Mouse (Mus musculus) CH12.LX (cell line): ENCODE measurements at regions not wholly inside any gene's neighbourhood (a gene's known extent, or its start where the extent isn't known, plus 50 kb on each side); places are given as distances from the start of the nearest gene placed in this dataset.

Experiments used
- DNase-seq: peaks from one replicate; pipeline ENCODE4 v3.0.0-alpha.2; 2013; ENCODE audit errors: extremely low read depth
- H3K27ac ChIP-seq: 2 replicates; pipeline ENCODE4 v1.5.1; 2012; ENCODE audit warnings: low read depth, mild to moderate bottlenecking, control low read depth, moderate library complexity; ENCODE audit not compliant: insufficient read depth
- H3K27me3 ChIP-seq: replicated peaks from 2 replicates; pipeline ENCODE3; 2012; ENCODE audit warnings: inconsistent platforms
- H3K36me3 ChIP-seq, 2 experiments: replicated peaks in 1 of 2; 2 replicates each; pipeline versions ENCODE3 to v1.6.1; 2012; ENCODE audit warnings: inconsistent platforms in 1 of 2, low read length in 1 of 2, mild to moderate bottlenecking in 1 of 2, mixed read lengths in 1 of 2, moderate library complexity in 1 of 2; ENCODE audit not compliant: control insufficient read depth in 1 of 2, insufficient read depth in 1 of 2
- H3K4me1 ChIP-seq, 2 experiments: 2 replicates each; pipeline ENCODE4 v1.6.1; 2012; ENCODE audit warnings: inconsistent platforms in 1 of 2, moderate library complexity in 1 of 2; ENCODE audit not compliant: insufficient read depth in 2 of 2, control insufficient read depth in 1 of 2
- H3K4me2 ChIP-seq: 2 replicates; pipeline ENCODE4 v1.6.1; 2012; ENCODE audit warnings: low read depth, mild to moderate bottlenecking, control low read depth; ENCODE audit not compliant: poor library complexity, insufficient read depth, severe bottlenecking
- H3K4me3 ChIP-seq, 3 experiments: fragments of 150-350 bp in 1 of 3; sonication (generic) in 1 of 3; replicated peaks in 1 of 3; 2 replicates each; pipeline versions ENCODE3 to v1.5.1; 2011 to 2012; ENCODE audit warnings: low read depth in 2 of 3, low read length in 2 of 3, mild to moderate bottlenecking in 2 of 3, moderate library complexity in 2 of 3, control low read depth in 1 of 3, improper control_type of control experiment in 1 of 3, inconsistent platforms in 1 of 3, mixed read lengths in 1 of 3; ENCODE audit not compliant: poor library complexity in 1 of 3
- H3K79me2 ChIP-seq: replicated peaks from 2 replicates; pipeline ENCODE4 v1.6.1; 2012; ENCODE audit warnings: mild to moderate bottlenecking, moderate library complexity; ENCODE audit not compliant: control insufficient read depth, poor library complexity, insufficient read depth, severe bottlenecking; ENCODE audit errors: extremely low read depth
- H3K9ac ChIP-seq: 2 replicates; pipeline ENCODE4 v1.6.1; 2012; ENCODE audit warnings: low read depth, mild to moderate bottlenecking, control low read depth, moderate library complexity; ENCODE audit not compliant: insufficient read depth
- H3K9me3 ChIP-seq: replicated peaks from 2 replicates; pipeline ENCODE3; 2012; ENCODE audit warnings: low read length, inconsistent platforms, mixed read lengths
- BHLHE40 ChIP-seq: IDR thresholded peaks from 2 replicates; pipeline ENCODE4 v1.6.1; 2011; ENCODE audit warnings: mild to moderate bottlenecking, low read depth, low read length, improper control_type of control experiment
- CHD1 ChIP-seq: IDR thresholded peaks from 2 replicates; pipeline ENCODE4 v1.6.1; 2012; ENCODE audit warnings: low read depth, low read length, improper control_type of control experiment, inconsistent platforms
- CHD2 ChIP-seq: IDR thresholded peaks from 2 replicates; pipeline ENCODE4 v1.6.1; 2011; ENCODE audit warnings: low read length, improper control_type of control experiment
- CTCF ChIP-seq, 2 experiments: IDR thresholded peaks in 1 of 2; conservative IDR thresholded peaks in 1 of 2; 2 replicates each; pipeline ENCODE4 v1.5.1; 2011 to 2012; ENCODE audit warnings: low read depth in 2 of 2, low read length in 2 of 2, improper control_type of control experiment in 1 of 2, inconsistent platforms in 1 of 2, mild to moderate bottlenecking in 1 of 2, moderate library complexity in 1 of 2
- E2F4 ChIP-seq: IDR thresholded peaks from 2 replicates; pipeline ENCODE4 v1.6.1; 2011; ENCODE audit warnings: low read depth, low read length, improper control_type of control experiment; ENCODE audit not compliant: insufficient replicate concordance
- ELF1 ChIP-seq: IDR thresholded peaks from 2 replicates; pipeline ENCODE4 v1.6.1; 2014; ENCODE audit warnings: low read depth, mild to moderate bottlenecking, inconsistent platforms, low read length, improper control_type of control experiment
- ETS1 ChIP-seq: conservative IDR thresholded peaks from 2 replicates; pipeline ENCODE4 v1.6.1; 2012; ENCODE audit warnings: low read depth, mild to moderate bottlenecking, inconsistent platforms, low read length, improper control_type of control experiment, moderate library complexity
- GABPA ChIP-seq: IDR thresholded peaks from 2 replicates; pipeline ENCODE4 v1.6.1; 2012; ENCODE audit warnings: low read depth, low read length, improper control_type of control experiment, inconsistent platforms; ENCODE audit not compliant: insufficient replicate concordance
- IRF4 ChIP-seq: IDR thresholded peaks from 2 replicates; pipeline ENCODE4 v1.6.1; 2014; ENCODE audit warnings: low read depth, mild to moderate bottlenecking, inconsistent platforms, low read length, improper control_type of control experiment
- JUN ChIP-seq: IDR thresholded peaks from 2 replicates; pipeline ENCODE4 v1.6.1; 2011; ENCODE audit warnings: low read depth, mild to moderate bottlenecking, low read length, improper control_type of control experiment, moderate library complexity; ENCODE audit not compliant: insufficient read depth
- JUND ChIP-seq: conservative IDR thresholded peaks from 2 replicates; pipeline ENCODE4 v1.6.1; 2011; ENCODE audit warnings: low read depth, low read length, improper control_type of control experiment
- KAT2A ChIP-seq: IDR thresholded peaks from 2 replicates; pipeline ENCODE4 v1.6.1; 2012; ENCODE audit warnings: low read length, improper control_type of control experiment, inconsistent platforms; ENCODE audit not compliant: insufficient replicate concordance
- MAFK ChIP-seq: IDR thresholded peaks from 2 replicates; pipeline ENCODE4 v1.6.1; 2011; ENCODE audit warnings: low read length, improper control_type of control experiment; ENCODE audit not compliant: insufficient replicate concordance
- MAX ChIP-seq: IDR thresholded peaks from 2 replicates; pipeline ENCODE4 v1.6.1; 2011; ENCODE audit warnings: low read length, improper control_type of control experiment
- MAZ ChIP-seq: IDR thresholded peaks from 2 replicates; pipeline ENCODE4 v1.6.1; 2012; ENCODE audit warnings: low read depth, mild to moderate bottlenecking, inconsistent platforms, low read length, improper control_type of control experiment, moderate library complexity
- MXI1 ChIP-seq: IDR thresholded peaks from 2 replicates; pipeline ENCODE4 v1.6.1; 2011; ENCODE audit warnings: mild to moderate bottlenecking, low read depth, low read length, improper control_type of control experiment
- PAX5 ChIP-seq: IDR thresholded peaks from 2 replicates; pipeline ENCODE4 v1.6.1; 2012; ENCODE audit warnings: low read length, inconsistent platforms, mixed read lengths
- POLR2A ChIP-seq: IDR thresholded peaks from 2 replicates; pipeline ENCODE4 v1.6.1; 2011; ENCODE audit warnings: low read depth, mild to moderate bottlenecking, improper control_type of control experiment, low read length
- POLR2AphosphoS2 ChIP-seq: IDR thresholded peaks from 2 replicates; pipeline ENCODE4 v1.6.1; 2011; ENCODE audit warnings: low read depth, low read length, improper control_type of control experiment
- RCOR1 ChIP-seq: conservative IDR thresholded peaks from 2 replicates; pipeline ENCODE4 v1.6.1; 2012; ENCODE audit warnings: low read depth, mild to moderate bottlenecking, inconsistent platforms, low read length, improper control_type of control experiment
- TBP ChIP-seq: conservative IDR thresholded peaks from 2 replicates; pipeline ENCODE4 v1.6.1; 2011; ENCODE audit warnings: low read depth, low read length, improper control_type of control experiment
- USF1 ChIP-seq: IDR thresholded peaks from 2 replicates; pipeline ENCODE4 v1.6.1; 2014; ENCODE audit warnings: low read depth, mild to moderate bottlenecking, inconsistent platforms, low read length, improper control_type of control experiment
- USF2 ChIP-seq: conservative IDR thresholded peaks from 2 replicates; pipeline ENCODE4 v1.6.1; 2011; ENCODE audit warnings: low read depth, low read length, improper control_type of control experiment
- ZNF384 ChIP-seq: IDR thresholded peaks from 2 replicates; pipeline ENCODE4 v1.6.1; 2012; ENCODE audit warnings: low read depth, low read length, improper control_type of control experiment, inconsistent platforms
- dilution Hi-C: fragments of 300-500 bp; cut with MboI; formaldehyde crosslinking; loops from 2 replicates; pipeline ENCODE4 v1.14.3; 2020; ENCODE audit warnings: low sequenced_read_pairs; ENCODE audit not compliant: extremely low pct_unique_long_range_greater_than_20kb, extremely low pct_ligation_motif_present
- in situ Hi-C: fragments of 300-500 bp; cut with MboI; formaldehyde crosslinking; loops from 3 replicates; pipeline ENCODE4 v1.14.3; 2019; ENCODE audit warnings: low sequenced_read_pairs, low pct_ligation_motif_present, low pct_unique_long_range_greater_than_20kb, mixed read lengths

DNA sequence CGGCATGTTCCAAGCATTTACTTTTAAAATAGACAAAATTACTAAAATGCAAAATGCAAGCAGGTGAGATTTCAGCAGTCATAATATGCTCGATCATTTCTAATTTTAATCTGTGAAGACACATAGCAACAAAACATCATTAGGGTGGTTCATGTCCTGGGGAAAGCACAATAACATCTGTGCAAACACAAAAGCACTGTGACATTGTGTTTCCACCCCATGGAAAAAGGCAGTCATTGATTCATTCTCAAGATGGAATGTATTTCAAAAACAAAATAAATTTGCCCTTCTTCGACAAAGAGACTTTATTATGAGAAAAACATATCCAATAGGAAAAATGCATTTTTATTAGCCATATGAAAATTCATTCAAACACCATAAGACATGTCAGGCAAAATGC, 601.5 kb upstream of the Klf6 start:
- H3K27me3 ChIP-seq, result no peaks in the 10 kb centered on the region
- DNase-seq, result no peak
- H3K36me3 ChIP-seq, result no peaks in the 10 kb centered on the region
- dilution Hi-C loops, result no loop called here
- no peak overlapping the region for H3K4me3 ChIP-seq
- no peaks in the 10 kb centered on the region for H3K79me2 ChIP-seq
- no peak overlapping the region for H3K9ac ChIP-seq
- H3K27ac ChIP-seq, result no peak overlapping the region
- TF ChIP-seq MAFK, result no peak
- no peak for TF ChIP-seq MXI1
- TF ChIP-seq ELF1, result no peak
- no peak for TF ChIP-seq USF2
- no peak for TF ChIP-seq CHD1
- TF ChIP-seq CTCF (conservative IDR thresholded peaks at IDR 0.05 in 1 of 2, IDR thresholded peaks at IDR 0.05 in 1 of 2; ENCODE audit: low read depth in 2 of 2, low read length in 2 of 2), result no peak
- TF ChIP-seq MAX, result no peak
- no peak for TF ChIP-seq POLR2AphosphoS2
- H3K4me2 ChIP-seq, result no peak overlapping the region
- H3K9me3 ChIP-seq, result no peaks in the 10 kb centered on the region
- in situ Hi-C loops, result no loop called here
- peaks cover 0 to 2% of the 10 kb centered on the region in 2 experiments; a peak in 1 of 4 replicates for H3K4me1 ChIP-seq

DNA sequence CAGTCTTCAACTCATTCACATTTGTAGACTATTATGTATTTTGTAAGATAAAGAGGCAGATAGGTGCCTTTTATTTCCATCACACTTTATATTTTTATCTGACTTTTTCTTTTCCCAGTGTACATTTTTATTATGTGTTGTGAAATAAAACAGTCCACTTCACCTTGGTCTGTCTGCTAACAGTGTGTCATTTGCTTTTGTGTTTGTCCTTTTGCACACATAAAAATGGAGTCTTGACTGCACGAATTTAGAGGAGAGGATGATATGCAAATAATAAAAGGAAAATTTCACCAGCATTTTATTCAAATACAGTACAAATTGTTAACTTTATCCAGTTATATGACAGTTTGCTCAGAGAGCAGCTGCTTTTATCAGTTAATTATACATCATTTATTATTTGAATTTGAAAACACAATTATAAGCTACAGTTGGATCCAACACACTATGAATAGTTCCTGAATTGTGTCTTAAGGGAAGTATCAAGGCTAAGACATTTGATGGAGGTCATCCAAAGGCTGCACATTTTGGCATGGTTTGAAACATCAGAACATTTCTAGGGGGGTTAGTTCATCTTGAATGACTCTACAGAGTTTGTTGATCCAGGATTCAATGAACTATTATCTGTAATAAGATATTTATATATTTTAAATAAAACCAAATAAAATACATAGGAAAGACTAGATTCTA, 588.6 kb upstream of the Klf6 start:
- TF ChIP-seq CHD2 (no peak), BHLHE40 (no peak), MAZ (no peak), TBP (no peak), E2F4 (no peak), IRF4 (no peak), ELF1 (no peak), JUND (no peak), RCOR1 (no peak), PAX5 (no peak), ETS1 (no peak), JUN (no peak), GABPA (no peak), POLR2A (no peak), POLR2AphosphoS2 (no peak), USF1 (no peak), KAT2A (no peak), ZNF384 (no peak), MXI1 (no peak), MAX (no peak)
- Histone ChIP-seq H3K9me3 (no peaks in the 10 kb centered on the region), H3K27me3 (no peaks in the 10 kb centered on the region), H3K36me3 (no peaks in the 10 kb centered on the region), H3K27ac (no peak overlapping the region), H3K4me2 (no peak overlapping the region), H3K4me3 (no peak overlapping the region), H3K79me2 (no peaks in the 10 kb centered on the region), H3K4me1 (no peaks in the 10 kb centered on the region), H3K9ac (no peak overlapping the region)
- no peak for DNase-seq
- dilution Hi-C loops, result no loop called here
- in situ Hi-C loops, result no loop called here
